11 mouse cellular contexts compared by ENCODE assay signal in genomic region chr2:173451993-173452481, GRCm38 (mm10).
A peak's percentile ranks its signal among the peaks of the same experiment; 100 is the strongest.
DNase-seq lines count a peak whose midpoint lies in the region; ATAC-seq and TF ChIP-seq lines count a peak whose summit lies in the region.
"Had no signal": no experiment of that assay in that cellular context is flagged by ENCODE, and none has a peak within 500 bp of the region (broad histone marks: within the 10 kb centered on the region; RNA-seq: fewer than 3 reads in every experiment).

No protein-coding gene starts in this region.

- no peaks in the 10 kb centered on the region for H3K79me2 ChIP-seq in C2C12 (ENCODE audit: control insufficient read depth, insufficient read depth)

- no peak overlapping the region for H3K4me3 ChIP-seq in kidney, embryonic 15.5 days (replicated peaks)
- H3K4me3 ChIP-seq in C2C12 (ENCODE audit: insufficient read depth, poor library complexity, severe bottlenecking), result no peak overlapping the region
- no peak overlapping the region for H3K4me3 ChIP-seq in embryonic facial prominence, embryonic 15.5 days (replicated peaks)
- H3K4me3 ChIP-seq: hindbrain, embryonic 10.5 days had no signal

- TF ChIP-seq CTCF in C2C12 (IDR thresholded peaks at IDR 0.05; ENCODE audit: control insufficient read depth, insufficient read depth, insufficient read length), result no peak

- H3K27me3 ChIP-seq in kidney, embryonic 15.5 days, result no peaks in the 10 kb centered on the region
- H3K27me3 ChIP-seq in C2C12 (ENCODE audit: control insufficient read depth, insufficient read depth, insufficient read length), result no peaks in the 10 kb centered on the region
- H3K27me3 ChIP-seq in embryonic facial prominence, embryonic 15.5 days, result no peaks in the 10 kb centered on the region

- H3K79me3 ChIP-seq in C2C12 (ENCODE audit: low read depth), result no peaks in the 10 kb centered on the region

- ATAC-seq in kidney, embryonic 15.5 days (replicated peaks; ENCODE audit: low FRiP score), result peak; percentile 73
- ATAC-seq in embryonic facial prominence, embryonic 15.5 days (ENCODE audit: insufficient number of reproducible peaks, low FRiP score, low TSS enrichment, low read depth), result peak; percentile 60; the same call in 1 of the 2 replicates
- peak; percentile 60 for ATAC-seq in monocyte, adult 5-6 weeks (replicated peaks; ENCODE audit: insufficient number of reproducible peaks, low FRiP score, low TSS enrichment, poor library complexity, severe bottlenecking)
- ATAC-seq: forebrain, embryonic 14.5 days had no signal

- no peak overlapping the region for H3K4me2 ChIP-seq in kidney, embryonic 15.5 days
- H3K4me2 ChIP-seq in embryonic facial prominence, embryonic 15.5 days (replicated peaks), result no peak overlapping the region

- 0 out of 2 replicates have a peak, but pooled peaks cover 5% of the 10 kb centered on the region for H3K9me3 ChIP-seq in kidney, embryonic 15.5 days (replicated peaks)
- no peaks in the 10 kb centered on the region; the same call in 1 of the 2 replicates for H3K9me3 ChIP-seq in embryonic facial prominence, embryonic 15.5 days (replicated peaks)

- no peak for DNase-seq in kidney, adult 9 months
- DNase-seq in adrenal gland, postnatal 25 days, result no peak
- DNase-seq in retina, embryonic 14.5 days (ENCODE audit: low spot score), result no peak
- DNase-seq in layer of hippocampus, postnatal 10 days (ENCODE audit: low spot score in 2 of 2), result no peak
- DNase-seq: cerebellum, adult 11-12 months had no signal

- no peak overlapping the region for H3ac ChIP-seq in C2C12 (ENCODE audit: control insufficient read depth, insufficient read length, low read depth)

- H3K27ac ChIP-seq in kidney, embryonic 15.5 days, result 0 out of 2 replicates have a peak overlapping the region, but pooled peaks have one; percentile 33
- 0 out of 2 replicates have a peak overlapping the region, but pooled peaks have one; percentile 34 for H3K27ac ChIP-seq in embryonic facial prominence, embryonic 15.5 days (replicated peaks)
- H3K27ac ChIP-seq: hindbrain, embryonic 10.5 days had no signal

- H3K36me3 ChIP-seq in kidney, embryonic 15.5 days, result no peaks in the 10 kb centered on the region
- no peaks in the 10 kb centered on the region for H3K36me3 ChIP-seq in C2C12 (ENCODE audit: control insufficient read depth, insufficient read depth)
- no peaks in the 10 kb centered on the region for H3K36me3 ChIP-seq in embryonic facial prominence, embryonic 15.5 days
- H3K36me3 ChIP-seq: hindbrain, embryonic 10.5 days had no signal

- 61% methylated on average over 15 of the region's 15 CpGs for WGBS in kidney, embryonic 15.5 days
- 51% methylated on average over 15 of the region's 15 CpGs for WGBS in embryonic facial prominence, embryonic 15.5 days

- H3K9ac ChIP-seq in kidney, embryonic 15.5 days, result no peak overlapping the region
- no peak overlapping the region for H3K9ac ChIP-seq in embryonic facial prominence, embryonic 15.5 days

- H3K4me1 ChIP-seq in kidney, embryonic 15.5 days, result peaks cover 20% of the 10 kb centered on the region
- no peaks in the 10 kb centered on the region for H3K4me1 ChIP-seq in embryonic facial prominence, embryonic 15.5 days

TF ChIP-seq in C2C12, 6 proteins besides CTCF, POLR2A, EP300 and RAD21:
- TF ChIP-seq MAX (IDR thresholded peaks at IDR 0.05), result peak; percentile 82
- peak; percentile 4 for TF ChIP-seq MYOD1 (IDR thresholded peaks at IDR 0.05; ENCODE audit: control insufficient read depth, insufficient read length, low read depth)
- TF ChIP-seq FOSL1 (IDR thresholded peaks at IDR 0.05; ENCODE audit: insufficient read depth, low read length, poor library complexity, severe bottlenecking), result peak; percentile 77
- no peak for TF ChIP-seq MYOG (IDR thresholded peaks at IDR 0.05; ENCODE audit: control insufficient read depth, extremely low read depth, insufficient read length)
- peak; percentile 96 for TF ChIP-seq USF1 (IDR thresholded peaks at IDR 0.05; ENCODE audit: low read depth)
- peak; percentile 80 for TF ChIP-seq CEBPB (IDR thresholded peaks at IDR 0.05; ENCODE audit: low read depth)
